Mouse (Mus musculus): ENCODE measurements around the gene Pcgf2.

- TF ChIP-seq GATA1 (IDR thresholded peaks at IDR 0.05; ENCODE audit: low read length) (no peak), TAL1 (IDR thresholded peaks at IDR 0.05; ENCODE audit: low read length) (no peak)
These were observed 17.7 kb downstream of the Pcgf2 start for GRCm38 (mm10) chr11:97682504-97683055.

Data from erythroblast, embryonic 14.5 days (primary cell).